Mouse (Mus musculus): Measurements from ENCODE around the gene Cd3eap. TPM values are rescaled to one million over a fixed set of nuclear protein-coding genes. Genes with fewer than 3 reads are reported as not detected.

The Cd3eap gene
- total RNA-seq, 4 experiments from 2014 or later: 18.3 to 20.2 (median 19.0) TPM

DNA sequence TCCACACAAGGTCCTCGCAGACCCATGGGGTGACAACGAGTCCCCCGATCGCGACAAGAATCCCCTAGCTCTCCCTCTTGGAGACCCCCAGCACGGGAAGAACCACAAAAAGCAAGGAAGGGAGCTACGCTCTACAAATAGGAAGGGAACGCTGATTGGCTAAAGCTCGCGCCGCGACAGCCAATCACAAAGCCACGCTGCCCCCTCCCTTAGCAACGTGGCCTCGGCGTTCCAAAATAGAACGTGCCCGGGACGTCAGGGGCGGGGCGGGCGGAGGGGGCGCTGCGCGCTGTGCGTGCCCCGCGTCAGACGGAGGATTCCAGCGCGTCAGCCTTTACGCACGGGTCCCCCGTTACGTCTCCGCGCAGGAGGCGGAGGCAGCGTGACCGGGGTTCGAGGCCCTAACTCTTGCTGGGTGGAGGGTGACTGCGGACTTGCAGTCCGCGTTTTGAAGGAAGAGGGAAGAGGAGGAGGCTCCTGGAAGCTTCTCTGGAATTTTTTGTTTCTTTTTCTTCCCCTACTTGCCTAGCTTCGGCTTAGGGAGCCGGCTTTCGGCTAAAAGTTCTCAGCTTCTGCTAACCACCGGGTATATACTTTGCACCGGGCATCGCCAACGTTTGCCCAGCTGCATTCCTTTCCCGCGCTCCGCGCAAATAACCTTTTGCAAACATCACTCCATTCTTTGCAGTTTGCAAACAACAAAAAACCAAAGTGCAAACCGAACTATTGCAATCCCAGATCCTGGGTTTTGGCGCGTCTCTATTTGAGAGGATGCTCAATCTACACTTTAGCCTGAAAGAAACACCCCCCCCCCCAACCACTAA lies 50.6 kb downstream of the Cd3eap start:
- DNase-seq (ENCODE audit: low spot score in 2 of 2): peak; percentile 95

DNA sequence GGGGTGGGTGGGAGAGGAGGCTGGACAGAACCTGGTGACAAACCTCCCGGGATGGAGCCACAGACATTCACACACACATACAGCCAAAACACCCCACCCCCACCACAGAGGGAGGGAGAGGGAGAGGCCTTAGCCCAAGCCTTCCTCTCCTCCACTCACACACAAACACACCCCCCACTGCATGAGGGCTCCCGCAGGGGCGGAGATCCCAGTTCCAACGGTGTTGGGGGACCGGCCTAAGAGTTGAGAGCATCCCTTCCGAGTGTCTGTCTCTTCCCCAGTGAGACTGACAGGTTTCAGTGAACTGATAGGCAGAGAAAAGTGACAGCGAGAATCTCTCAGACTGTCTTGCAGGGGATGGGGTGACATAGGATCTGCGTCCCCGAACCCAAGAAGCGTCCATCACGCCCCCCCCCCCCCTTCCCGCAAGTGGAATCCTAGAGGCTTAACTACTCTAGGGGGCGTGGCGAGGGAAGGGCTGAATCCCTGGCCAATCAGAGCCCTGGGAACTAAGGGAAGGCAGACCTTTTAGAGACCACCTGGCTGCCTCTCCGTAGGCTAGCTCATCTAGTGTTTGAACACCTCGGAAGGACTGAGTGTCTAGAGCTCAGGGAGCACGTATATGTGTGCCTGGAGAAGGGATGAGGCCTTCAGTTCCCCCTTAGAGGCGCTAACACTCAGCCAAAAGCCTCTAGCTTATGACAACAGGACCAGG lies 51.4 kb downstream of the Cd3eap start:
- peak; percentile 72 to 78 for DNase-seq (ENCODE audit: low spot score in 2 of 2)

GRCm38 (mm10) chr7:19306819-19307738 lies 52.2 kb downstream of the Cd3eap start:
- no peak for DNase-seq (ENCODE audit: low spot score in 2 of 2)

Small RNA genes lying within 50 kb of the gene (microRNA-seq; reads per million reads assigned to microRNA genes)
- gene Mir343: 0 reads per million in 2 experiments

Other genes starting within 250 kb of the Cd3eap start
- gene Gm4969, start 241.1 kb downstream of the Cd3eap start, total RNA-seq (2022): under 1 TPM; 0.18 to 0.57 (median 0.31) TPM
- 10 to 100 TPM; 13.3 to 15.1 (median 14.4) TPM for gene Fbxo46, start 239.6 kb downstream of the Cd3eap start, total RNA-seq (2022)
- gene Qpctl, start 210.2 kb downstream of the Cd3eap start, total RNA-seq (2022): 10 to 100 TPM; 18.6 to 20.9 (median 20.4) TPM
- 10 to 100 TPM; 75.6 to 82.3 (median 78.2) TPM for gene Snrpd2, start 209.8 kb downstream of the Cd3eap start, total RNA-seq (2022)
- gene Gipr, start 193.4 kb downstream of the Cd3eap start, total RNA-seq (2022): 1 to 10 TPM; 1.0 to 1.5 (median 1.2) TPM
- gene Eml2, start 183.1 kb downstream of the Cd3eap start, total RNA-seq (2022): 100 to 1,000 TPM; 156 to 198 (median 171) TPM
- 1 to 10 TPM; 1.3 to 2.7 (median 1.8) TPM for gene Gpr4, start 146.9 kb downstream of the Cd3eap start, total RNA-seq (2022)
- 10 to 100 TPM; 33.8 to 45.7 (median 40.7) TPM for gene Opa3, start 131.1 kb downstream of the Cd3eap start, total RNA-seq (2022)
- gene Vasp, start 87.7 kb downstream of the Cd3eap start, total RNA-seq (2022): 10 to 100 TPM; 17.4 to 26.8 (median 19.5) TPM
- gene Ppm1n, start 79.4 kb downstream of the Cd3eap start, total RNA-seq (2022): under 1 TPM in 1 of 4 experiments, not detected in 3; 0.28 TPM
- gene Rtn2, start 76.9 kb downstream of the Cd3eap start, total RNA-seq (2022): 10 to 100 TPM; 76.6 to 96.7 (median 85.4) TPM
- 10 to 100 TPM in 3 of 4 experiments, 1 to 10 TPM in 1; 5.4 to 13.8 (median 10.7) TPM for gene Fosb, start 49.4 kb downstream of the Cd3eap start, total RNA-seq (2022)
- 10 to 100 TPM; 41.9 to 47.8 (median 43.2) TPM for gene Ercc1, start 14.7 kb downstream of the Cd3eap start, total RNA-seq (2022)
- 1 to 10 TPM; 5.7 to 9.2 (median 8.1) TPM for gene Ppp1r13l, start 266 bp upstream of the Cd3eap start, total RNA-seq (2022)
- gene Ercc2, start 22.5 kb upstream of the Cd3eap start, total RNA-seq (2022): 10 to 100 TPM; 36.0 to 41.5 (median 37.7) TPM
- 1 to 10 TPM; 3.7 to 8.4 (median 6.9) TPM for gene Klc3, start 44.6 kb upstream of the Cd3eap start, total RNA-seq (2022)
- 1 to 10 TPM in 1 of 4 experiments, under 1 TPM in 1, not detected in 2; 0.18 to 4.8 TPM for gene Ckm, start 45.3 kb upstream of the Cd3eap start, total RNA-seq (2022)
- gene Mark4, start 99.3 kb upstream of the Cd3eap start, total RNA-seq (2022): 100 to 1,000 TPM in 1 of 4 experiments, 10 to 100 TPM in 3; 87.6 to 103 (median 95.0) TPM
- under 1 TPM; 0.08 to 0.41 (median 0.38) TPM for gene Exoc3l2, start 103.8 kb upstream of the Cd3eap start, total RNA-seq (2022)
- gene Bloc1s3, start 148.9 kb upstream of the Cd3eap start, total RNA-seq (2022): 1 to 10 TPM; 4.7 to 6.7 (median 5.9) TPM
- gene Trappc6a, start 148.9 kb upstream of the Cd3eap start, total RNA-seq (2022): 10 to 100 TPM; 17.1 to 25.2 (median 21.6) TPM
- gene Nkpd1, start 158.4 kb upstream of the Cd3eap start, total RNA-seq (2022): under 1 TPM; 0.39 to 0.86 (median 0.77) TPM
- gene Ppp1r37, start 203.6 kb upstream of the Cd3eap start, total RNA-seq (2022): 100 to 1,000 TPM in 2 of 4 experiments, 10 to 100 TPM in 2; 97.7 to 120 (median 108) TPM
- gene Zfp296, start 217.8 kb upstream of the Cd3eap start, total RNA-seq (2022): 1 to 10 TPM in 2 of 4 experiments, under 1 TPM in 2; 0.90 to 1.3 (median 1.0) TPM
- 10 to 100 TPM; 43.4 to 54.4 (median 49.2) TPM for gene Gemin7, start 218.1 kb upstream of the Cd3eap start, total RNA-seq (2022)
- 100 to 1,000 TPM in 2 of 4 experiments, 10 to 100 TPM in 2; 96.9 to 109 (median 101) TPM for gene Clasrp, start 245.0 kb upstream of the Cd3eap start, total RNA-seq (2022)

Data from layer of hippocampus, adult 8-10 months (tissue).